Mouse (Mus musculus): ENCODE data around the gene Wfikkn2.

DNA sequence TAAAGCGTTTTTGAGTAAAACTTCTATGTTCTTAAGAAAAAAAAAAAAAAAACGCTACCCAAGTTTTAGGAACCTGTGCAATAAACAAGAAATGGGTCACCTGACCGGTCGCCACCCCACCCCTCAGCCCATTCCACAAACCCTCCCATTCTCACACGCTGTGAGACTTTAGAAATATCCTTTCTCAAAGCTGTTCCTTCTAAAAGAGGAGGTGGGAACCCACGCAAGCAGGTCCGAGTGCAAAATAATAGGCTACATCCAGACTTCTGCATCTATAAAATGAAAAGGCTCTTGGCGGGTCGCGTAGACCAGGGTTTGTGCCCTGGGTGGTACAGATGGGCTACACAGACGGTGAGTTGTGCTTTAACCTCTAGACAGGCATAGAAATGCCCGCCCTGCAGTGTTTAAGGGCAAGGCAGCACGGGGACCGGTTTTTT is 36.1 kb downstream of the Wfikkn2 start:
- no peak for TF ChIP-seq CTCF (IDR thresholded peaks at IDR 0.05; ENCODE audit: borderline replicate concordance, insufficient read depth, low read depth, low read length)
- TF ChIP-seq POLR2A (IDR thresholded peaks at IDR 0.05; ENCODE audit: borderline replicate concordance, insufficient read depth, low read length) = no peak; the same call in 1 of the 2 replicates

Data from cerebellum, adult 2 months (tissue).